Mouse (Mus musculus): ENCODE data around the gene Fam126b.

DNA sequence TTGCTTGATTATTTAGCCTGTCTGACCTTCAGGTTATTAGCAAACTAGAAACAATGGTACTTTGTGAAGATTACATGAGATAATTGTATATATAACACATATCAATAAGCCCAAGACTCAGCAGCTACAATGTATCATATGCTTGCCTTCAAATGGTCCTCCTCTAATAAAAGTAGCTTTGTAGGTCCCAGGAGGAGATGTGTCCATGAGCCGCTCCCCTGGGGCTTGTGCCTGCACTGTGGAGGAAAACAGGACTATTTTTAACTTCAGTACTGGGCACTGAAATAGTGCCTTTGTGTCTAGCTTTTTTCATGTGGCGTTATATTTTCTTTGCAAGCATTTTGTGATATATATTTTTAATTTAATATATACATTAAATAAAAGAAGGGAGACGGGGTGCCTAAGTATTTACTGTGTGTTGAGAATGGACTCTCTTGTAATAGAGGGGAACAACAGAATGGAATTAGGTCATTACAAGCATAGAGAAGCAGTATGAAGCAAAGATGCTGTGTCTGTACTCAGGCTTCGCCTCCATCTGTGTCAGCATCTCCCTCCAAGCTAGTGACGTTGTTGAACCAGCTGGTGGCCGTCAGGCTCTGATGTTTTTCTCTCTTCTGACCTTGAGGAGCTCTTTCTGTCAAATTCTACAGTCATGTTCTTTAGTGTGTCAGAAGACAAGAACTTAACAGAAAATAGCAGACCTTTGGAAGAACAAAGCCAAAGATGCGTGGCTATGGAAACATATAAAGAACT lies 36.0 kb upstream of the Fam126b start:
- no peak for TF ChIP-seq POLR2A (IDR thresholded peaks at IDR 0.05; ENCODE audit: control insufficient read depth in 1 of 2, insufficient read depth in 1 of 2, low read depth in 1 of 2, low read length in 2 of 2, poor library complexity in 1 of 2)
- no peak for TF ChIP-seq ZKSCAN1 (IDR thresholded peaks at IDR 0.05; ENCODE audit: low read depth, low read length)
- no peak for TF ChIP-seq RAD21 (IDR thresholded peaks at IDR 0.05; ENCODE audit: low read depth, low read length)
- no peak for TF ChIP-seq CTCF (IDR thresholded peaks at IDR 0.05 in 2 of 3, conservative IDR thresholded peaks at IDR 0.05 in 1 of 3; ENCODE audit: control insufficient read depth in 1 of 3, insufficient read depth in 1 of 3, low read depth in 2 of 3, low read length in 3 of 3, poor library complexity in 1 of 3, severe bottlenecking in 1 of 3)
- no peak for TF ChIP-seq POLR2AphosphoS2 (IDR thresholded peaks at IDR 0.05; ENCODE audit: low read length)
- no peak for TF ChIP-seq POLR2AphosphoS5 (IDR thresholded peaks at IDR 0.05; ENCODE audit: borderline replicate concordance, low read depth, low read length)
- no peak for TF ChIP-seq GATA1 (IDR thresholded peaks at IDR 0.05; ENCODE audit: low read depth, low read length)
- no peak for TF ChIP-seq NELFE (IDR thresholded peaks at IDR 0.05; ENCODE audit: low read depth, low read length)

All from MEL (cell line).